10 mouse cellular contexts compared by ENCODE assay signal in genomic region chr10:68238707-68239425, GRCm38 (mm10). TPM values are rescaled to one million over a fixed set of nuclear protein-coding genes. Genes with fewer than 3 reads are reported as not detected.
DNase-seq lines count a peak whose midpoint lies in the region; ATAC-seq and TF ChIP-seq lines count a peak whose summit lies in the region.
"Had no signal": no experiment of that assay in that cellular context is flagged by ENCODE, and none has a peak within 500 bp of the region (broad histone marks: within the 10 kb centered on the region; RNA-seq: fewer than 3 reads in every experiment).

No protein-coding gene starts in this region.

- DNase-seq in forebrain, embryonic 14.5 days (ENCODE audit: low spot score) = no peak
- DNase-seq in liver, postnatal 0 days = no peak
- DNase-seq in liver = no peak
- DNase-seq in brain, embryonic 14.5 days (ENCODE audit: low read depth) = peak; percentile 17
- DNase-seq in spleen, postnatal 10 days (ENCODE audit: low spot score in 2 of 2) = no peak
- DNase-seq in frontal cortex, postnatal 14 days (ENCODE audit: low spot score in 2 of 2) = no peak
- DNase-seq: gastrocnemius, postnatal 25 days had no signal

- TF ChIP-seq EP300 in liver, postnatal 0 days (IDR thresholded peaks at IDR 0.05; ENCODE audit: low read depth) = no peak

- no peak for ATAC-seq in forebrain, embryonic 15.5 days (replicated peaks)
- ATAC-seq in forebrain, embryonic 14.5 days = no peak
- ATAC-seq in liver, postnatal 0 days = no peak

- no peak for TF ChIP-seq POLR2A in brain, embryonic 14.5 days (IDR thresholded peaks at IDR 0.05; ENCODE audit: borderline replicate concordance, extremely low read depth, insufficient read depth, insufficient read length, poor library complexity, severe bottlenecking)
- TF ChIP-seq POLR2A in myocyte (IDR thresholded peaks at IDR 0.05; ENCODE audit: insufficient read length, low read depth) = no peak

- no peak overlapping the region for H3K9ac ChIP-seq in forebrain, embryonic 15.5 days (replicated peaks)
- H3K9ac ChIP-seq in forebrain, embryonic 14.5 days (ENCODE audit: low read length) = no peak overlapping the region
- no peak overlapping the region for H3K9ac ChIP-seq in liver, postnatal 0 days (replicated peaks)
- H3K9ac ChIP-seq: limb, embryonic 13.5 days had no signal

- WGBS in forebrain, embryonic 15.5 days = 36% methylated on average over 5 of the region's 5 CpGs
- WGBS in forebrain, embryonic 14.5 days = 41% methylated on average over 5 of the region's 5 CpGs
- WGBS in liver, postnatal 0 days (ENCODE audit: insufficient replicate concordance) = 28% methylated on average over 5 of the region's 5 CpGs

- H3K36me3 ChIP-seq in forebrain, embryonic 15.5 days = peaks cover 3% of the 10 kb centered on the region; the same call in 1 of the 2 replicates
- H3K36me3 ChIP-seq in forebrain, embryonic 14.5 days (ENCODE audit: control insufficient read depth, insufficient read depth, low read length) = peaks cover 8% of the 10 kb centered on the region; the same call in 1 of the 2 replicates
- peaks cover 19% of the 10 kb centered on the region for H3K36me3 ChIP-seq in liver, postnatal 0 days (replicated peaks; ENCODE audit: insufficient read depth, low read length)
- peaks cover 21% of the 10 kb centered on the region for H3K36me3 ChIP-seq in myocyte (ENCODE audit: control insufficient read depth, insufficient read depth)

- no peak overlapping the region for H3K4me3 ChIP-seq in forebrain, embryonic 15.5 days
- H3K4me3 ChIP-seq in forebrain, embryonic 14.5 days (ENCODE audit: low read depth, low read length) = no peak overlapping the region
- no peak overlapping the region for H3K4me3 ChIP-seq in liver, postnatal 0 days (ENCODE audit: low read depth, low read length)
- no peak overlapping the region for H3K4me3 ChIP-seq in myocyte
- H3K4me3 ChIP-seq: limb, embryonic 13.5 days had no signal

- peak; percentile 41 for TF ChIP-seq CTCF in liver, postnatal 0 days (IDR thresholded peaks at IDR 0.05; ENCODE audit: low read depth)
- no peak for TF ChIP-seq CTCF in brain, embryonic 14.5 days (IDR thresholded peaks at IDR 0.05; ENCODE audit: borderline replicate concordance, extremely low read depth, insufficient read depth, insufficient read length)

- no peak overlapping the region for H3ac ChIP-seq in myocyte (ENCODE audit: control insufficient read depth, insufficient read length)

- H3K4me2 ChIP-seq in forebrain, embryonic 15.5 days (replicated peaks) = no peak overlapping the region
- H3K4me2 ChIP-seq in forebrain, embryonic 14.5 days (ENCODE audit: low read length) = no peak overlapping the region
- H3K4me2 ChIP-seq in liver, postnatal 0 days (ENCODE audit: low read depth, low read length) = peak overlapping the region; percentile 34
- peak overlapping the region; percentile 63 for H3K4me2 ChIP-seq in myocyte (ENCODE audit: low read depth)
- H3K4me2 ChIP-seq: limb, embryonic 13.5 days had no signal

- no peaks in the 10 kb centered on the region for H3K27me3 ChIP-seq in forebrain, embryonic 15.5 days
- H3K27me3 ChIP-seq in forebrain, embryonic 14.5 days (replicated peaks; ENCODE audit: control insufficient read depth, insufficient read depth, low read length) = no peaks in the 10 kb centered on the region
- H3K27me3 ChIP-seq in liver, postnatal 0 days (ENCODE audit: insufficient read depth, low read length) = no peaks in the 10 kb centered on the region
- no peaks in the 10 kb centered on the region for H3K27me3 ChIP-seq in myocyte (ENCODE audit: control insufficient read depth, insufficient read depth, insufficient read length)
- H3K27me3 ChIP-seq: limb, embryonic 13.5 days had no signal

- peaks cover 11% of the 10 kb centered on the region for H3K4me1 ChIP-seq in forebrain, embryonic 15.5 days
- peaks cover 5% of the 10 kb centered on the region; the same call in 1 of the 2 replicates for H3K4me1 ChIP-seq in forebrain, embryonic 14.5 days (ENCODE audit: control insufficient read depth, insufficient read depth, low read length)
- H3K4me1 ChIP-seq in liver, postnatal 0 days (ENCODE audit: insufficient read depth) = peaks cover 13% of the 10 kb centered on the region; the same call in 1 of the 2 replicates

- 0 out of 2 replicates have a peak overlapping the region, but pooled peaks have one; percentile 5 for H3K27ac ChIP-seq in forebrain, embryonic 15.5 days (replicated peaks)
- H3K27ac ChIP-seq in forebrain, embryonic 14.5 days (ENCODE audit: low read depth, low read length) = no peak overlapping the region
- peak overlapping the region; percentile 74 for H3K27ac ChIP-seq in liver, postnatal 0 days (ENCODE audit: low read depth)
- H3K27ac ChIP-seq: limb, embryonic 13.5 days had no signal

- peaks cover 25% of the 10 kb centered on the region for H3K79me2 ChIP-seq in myocyte (ENCODE audit: control insufficient read depth, insufficient read depth)

- H3K9me3 ChIP-seq in forebrain, embryonic 15.5 days = no peaks in the 10 kb centered on the region
- no peaks in the 10 kb centered on the region for H3K9me3 ChIP-seq in forebrain, embryonic 14.5 days (replicated peaks; ENCODE audit: control insufficient read depth, low read length)
- H3K9me3 ChIP-seq in liver, postnatal 0 days (ENCODE audit: low read length) = no peaks in the 10 kb centered on the region
- H3K9me3 ChIP-seq: limb, embryonic 13.5 days had no signal

TF ChIP-seq in myocyte, 11 proteins besides CTCF, POLR2A, EP300 and RAD21:
- TF ChIP-seq MYOG (IDR thresholded peaks at IDR 0.05; ENCODE audit: control insufficient read depth in 1 of 3, insufficient read depth in 1 of 3, insufficient read length in 2 of 3, low read depth in 2 of 3) (no peak), E2F4 (IDR thresholded peaks at IDR 0.05; ENCODE audit: insufficient read depth) (no peak), MAX (IDR thresholded peaks at IDR 0.05; ENCODE audit: low read depth) (no peak), USF1 (IDR thresholded peaks at IDR 0.05; ENCODE audit: low read depth) (no peak), MYOD1 (IDR thresholded peaks at IDR 0.05; ENCODE audit: control insufficient read depth in 1 of 3, insufficient read length in 2 of 3, low read depth in 2 of 3) (no peak), TCF3 (IDR thresholded peaks at IDR 0.05; ENCODE audit: insufficient read length, low read depth) (no peak), SRF (IDR thresholded peaks at IDR 0.05; ENCODE audit: control insufficient read depth, insufficient read length, low read depth) (no peak), REST (IDR thresholded peaks at IDR 0.05; ENCODE audit: insufficient read depth, insufficient read length) (no peak), CEBPB (IDR thresholded peaks at IDR 0.05; ENCODE audit: insufficient read depth, poor library complexity, severe bottlenecking) (no peak), POLR2AphosphoS2 (IDR thresholded peaks at IDR 0.05; ENCODE audit: insufficient read length, low read depth) (no peak), TCF12 (IDR thresholded peaks at IDR 0.05; ENCODE audit: insufficient read depth, poor library complexity, severe bottlenecking) (no peak)
TF ChIP-seq in myocyte: peak in this region for 0.

RNA-seq across cellular contexts. Expression of gene Arid5b, which starts 39.7 kb away (rescaled TPM):
- polyA plus RNA-seq in forebrain, embryonic 15.5 days (2015; fragmentation: Nextera tagmentation; extraction: Ambion mirVana) = 14.4 and 15.1 TPM in 2 replicates
- 10.6 and 13.0 TPM in 2 replicates for polyA plus RNA-seq in forebrain, embryonic 14.5 days (2014; fragmentation: Nextera tagmentation; extraction: Ambion mirVana)
- 8.1 and 12.2 TPM in 2 replicates for polyA plus RNA-seq in liver, postnatal 0 days (2015; fragmentation: Nextera tagmentation; extraction: Ambion mirVana)
- polyA plus RNA-seq in brain, embryonic 14.5 days (2012; rRNA removed) = 5.9 and 11.2 TPM in 2 replicates
- polyA plus RNA-seq in myocyte (2012; fragmentation: generic; extraction: Trizol) = 7.7 TPM

Comparison
In these comparisons a context has a peak if more than half of its experiments do, and no peak if none do; other contexts are left out.
1. H3K4me2 ChIP-seq: peak in liver, postnatal 0 days (single experiment) and myocyte (single experiment); none in forebrain, embryonic 15.5 days (single experiment) and forebrain, embryonic 14.5 days (single experiment).